Comparison of ENCODE assay signal across 16 mouse cellular contexts in genomic region chr6:120111410-120111783, GRCm38 (mm10). TPM values are rescaled to one million over a fixed set of nuclear protein-coding genes. Genes with fewer than 3 reads are reported as not detected.
DNase-seq lines count a peak whose midpoint lies in the region; ATAC-seq and TF ChIP-seq lines count a peak whose summit lies in the region.
"Had no signal": no experiment of that assay in that cellular context is flagged by ENCODE, and none has a peak within 500 bp of the region (broad histone marks: within the 10 kb centered on the region; RNA-seq: fewer than 3 reads in every experiment).

No protein-coding gene starts in this region.

- no peaks in the 10 kb centered on the region for H3K27me3 ChIP-seq in intestine, embryonic 14.5 days (replicated peaks; ENCODE audit: control insufficient read depth, insufficient read depth, low read length)
- H3K27me3 ChIP-seq in intestine, embryonic 15.5 days (replicated peaks): no peaks in the 10 kb centered on the region
- H3K27me3 ChIP-seq in midbrain, embryonic 10.5 days (ENCODE audit: low read depth, poor library complexity, severe bottlenecking): no peaks in the 10 kb centered on the region
- H3K27me3 ChIP-seq in midbrain, embryonic 16.5 days (ENCODE audit: control insufficient read depth, insufficient read depth, low read depth, low read length): no peaks in the 10 kb centered on the region
- H3K27me3 ChIP-seq in stomach, embryonic 15.5 days (replicated peaks): no peaks in the 10 kb centered on the region
- H3K27me3 ChIP-seq: hindbrain, embryonic 13.5 days; limb, embryonic 15.5 days; neural tube, embryonic 12.5 days had no signal

- DNase-seq in gastrocnemius, adult 2 months: no peak
- DNase-seq in gastrocnemius, postnatal 36 days: no peak
- no peak for DNase-seq in intestine, embryonic 14.5 days (ENCODE audit: low spot score)
- DNase-seq in midbrain, embryonic 10.5 days (ENCODE audit: low spot score): no peak
- DNase-seq: adrenal gland, adult 2 months; forebrain, postnatal 0 days; kidney, postnatal 14 days had no signal

- intact Hi-C loops in gastrocnemius, adult 2 months (cut with DNase I): loop anchor here (2.0 kb wide), 1 partner anchor 81 kb away; no protein-coding TSS in a partner anchor
- intact Hi-C loops in gastrocnemius, postnatal 36 days (cut with DNase I): loop anchor here (5.0 kb wide), 1 partner anchor 81 kb away; no protein-coding TSS in a partner anchor

- peak overlapping the region; percentile 94 for H3K27ac ChIP-seq in gastrocnemius, adult 2 months
- peak overlapping the region; percentile 76; the same call in 1 of the 2 replicates for H3K27ac ChIP-seq in intestine, embryonic 14.5 days (ENCODE audit: low read depth)
- no peak overlapping the region for H3K27ac ChIP-seq in intestine, embryonic 15.5 days
- peak overlapping the region; percentile 84 for H3K27ac ChIP-seq in midbrain, embryonic 10.5 days (replicated peaks)
- no peak overlapping the region for H3K27ac ChIP-seq in midbrain, embryonic 16.5 days (ENCODE audit: low read length)
- 0 out of 2 replicates have a peak overlapping the region, but pooled peaks have one; percentile 84 for H3K27ac ChIP-seq in stomach, embryonic 15.5 days

- TF ChIP-seq CTCF in gastrocnemius, adult 2 months (IDR thresholded peaks at IDR 0.05): no peak

- H3K9me3 ChIP-seq in intestine, embryonic 14.5 days (ENCODE audit: control insufficient read depth, low read length): no peaks in the 10 kb centered on the region
- H3K9me3 ChIP-seq in intestine, embryonic 15.5 days: no peaks in the 10 kb centered on the region
- no peaks in the 10 kb centered on the region for H3K9me3 ChIP-seq in midbrain, embryonic 10.5 days (replicated peaks)
- H3K9me3 ChIP-seq in midbrain, embryonic 16.5 days (replicated peaks; ENCODE audit: control insufficient read depth, low read length, poor library complexity, severe bottlenecking): no peaks in the 10 kb centered on the region; the same call in 1 of the 2 replicates
- no peaks in the 10 kb centered on the region for H3K9me3 ChIP-seq in stomach, embryonic 15.5 days
- H3K9me3 ChIP-seq: hindbrain, embryonic 13.5 days; limb, embryonic 15.5 days; neural tube, embryonic 12.5 days had no signal

- no peak overlapping the region for H3K4me2 ChIP-seq in intestine, embryonic 14.5 days (ENCODE audit: low read length)
- H3K4me2 ChIP-seq in intestine, embryonic 15.5 days (replicated peaks): no peak overlapping the region
- H3K4me2 ChIP-seq in midbrain, embryonic 16.5 days (ENCODE audit: low read length): no peak overlapping the region
- no peak overlapping the region for H3K4me2 ChIP-seq in stomach, embryonic 15.5 days

- H3K4me3 ChIP-seq in gastrocnemius, adult 2 months: no peak overlapping the region
- H3K4me3 ChIP-seq in intestine, embryonic 14.5 days (ENCODE audit: low read depth, low read length): no peak overlapping the region
- H3K4me3 ChIP-seq in intestine, embryonic 15.5 days (replicated peaks): no peak overlapping the region
- no peak overlapping the region for H3K4me3 ChIP-seq in midbrain, embryonic 10.5 days
- H3K4me3 ChIP-seq in midbrain, embryonic 16.5 days (ENCODE audit: low read depth, low read length): no peak overlapping the region
- no peak overlapping the region for H3K4me3 ChIP-seq in stomach, embryonic 15.5 days (replicated peaks)

- no peak overlapping the region for H3K9ac ChIP-seq in intestine, embryonic 14.5 days (ENCODE audit: low read length)
- H3K9ac ChIP-seq in intestine, embryonic 15.5 days: no peak overlapping the region
- H3K9ac ChIP-seq in midbrain, embryonic 16.5 days (ENCODE audit: low read depth, low read length): no peak overlapping the region
- H3K9ac ChIP-seq in stomach, embryonic 15.5 days: no peak overlapping the region
- H3K9ac ChIP-seq: forebrain, postnatal 0 days; limb, embryonic 15.5 days; neural tube, embryonic 12.5 days had no signal

- H3K36me3 ChIP-seq in intestine, embryonic 14.5 days (ENCODE audit: control insufficient read depth, insufficient read depth, low read length): no peaks in the 10 kb centered on the region
- H3K36me3 ChIP-seq in intestine, embryonic 15.5 days: no peaks in the 10 kb centered on the region
- no peaks in the 10 kb centered on the region for H3K36me3 ChIP-seq in midbrain, embryonic 10.5 days
- H3K36me3 ChIP-seq in midbrain, embryonic 16.5 days (ENCODE audit: control insufficient read depth, insufficient read depth, low read length): no peaks in the 10 kb centered on the region
- no peaks in the 10 kb centered on the region for H3K36me3 ChIP-seq in stomach, embryonic 15.5 days
- H3K36me3 ChIP-seq: hindbrain, embryonic 13.5 days; limb, embryonic 15.5 days; neural tube, embryonic 12.5 days had no signal

- peaks cover 12% of the 10 kb centered on the region for H3K4me1 ChIP-seq in intestine, embryonic 14.5 days (replicated peaks; ENCODE audit: control insufficient read depth, insufficient read depth, low read length)
- peaks cover 8% of the 10 kb centered on the region for H3K4me1 ChIP-seq in intestine, embryonic 15.5 days (replicated peaks)
- H3K4me1 ChIP-seq in midbrain, embryonic 10.5 days: peaks cover 42% of the 10 kb centered on the region
- H3K4me1 ChIP-seq in midbrain, embryonic 16.5 days (ENCODE audit: control insufficient read depth, insufficient read depth, low read length): peaks cover 6% of the 10 kb centered on the region
- 0 out of 2 replicates have a peak, but pooled peaks cover 9% of the 10 kb centered on the region for H3K4me1 ChIP-seq in stomach, embryonic 15.5 days

- 86% methylated on average over 3 of the region's 3 CpGs for WGBS in intestine, embryonic 14.5 days
- WGBS in intestine, embryonic 15.5 days: 82% methylated on average over 3 of the region's 3 CpGs
- 73% methylated on average over 3 of the region's 3 CpGs for WGBS in midbrain, embryonic 10.5 days
- WGBS in midbrain, embryonic 16.5 days: 90% methylated on average over 3 of the region's 3 CpGs
- 76% methylated on average over 3 of the region's 3 CpGs for WGBS in stomach, embryonic 15.5 days

- ATAC-seq in intestine, embryonic 14.5 days (replicated peaks; ENCODE audit: low FRiP score, low TSS enrichment, low read depth): no peak
- ATAC-seq in intestine, embryonic 15.5 days: no peak
- no peak for ATAC-seq in midbrain, embryonic 16.5 days
- ATAC-seq in stomach, embryonic 15.5 days (ENCODE audit: insufficient read depth, low FRiP score, low read depth): no peak
- no peak for ATAC-seq in cerebellum, adult (ENCODE audit: insufficient number of reproducible peaks, low FRiP score, low TSS enrichment)

RNA-seq across cellular contexts. Expression of gene Ninj2, which starts 18.2 kb away (rescaled TPM):
- not detected for total RNA-seq in gastrocnemius, adult 2 months (2021)
- not detected for total RNA-seq in gastrocnemius, postnatal 36 days (2021)
- polyA plus RNA-seq in intestine, embryonic 14.5 days (2014; fragmentation: Nextera tagmentation; extraction: Ambion mirVana): not detected in 2 replicates
- polyA plus RNA-seq in intestine, embryonic 15.5 days (2015; fragmentation: Nextera tagmentation; extraction: Ambion mirVana): not detected in 2 replicates
- not detected in 2 replicates for polyA plus RNA-seq in midbrain, embryonic 10.5 days (2016; fragmentation: Nextera tagmentation; extraction: Ambion mirVana)
- not detected in 2 replicates for polyA plus RNA-seq in midbrain, embryonic 16.5 days (2015; fragmentation: Nextera tagmentation; extraction: Ambion mirVana)
- 0.22 TPM in 1 of 2 replicates, not detected in the other for polyA plus RNA-seq in stomach, embryonic 15.5 days (2015; fragmentation: Nextera tagmentation; extraction: Ambion mirVana)
- total RNA-seq: adrenal gland, adult 2 months; forebrain, postnatal 0 days; gastrocnemius, adult 18-20 months; heart, adult 2 months had no signal
- polyA plus RNA-seq: adrenal gland, adult 2 months; forebrain, postnatal 0 days; heart, adult 2 months; hindbrain, embryonic 13.5 days; neural tube, embryonic 12.5 days had no signal

Comparison
In these comparisons a context has a peak if more than half of its experiments do, and no peak if none do; other contexts are left out.
1. H3K27ac ChIP-seq: peak in gastrocnemius, adult 2 months (single experiment), intestine, embryonic 14.5 days (single experiment), midbrain, embryonic 10.5 days (single experiment) and stomach, embryonic 15.5 days (single experiment); none in intestine, embryonic 15.5 days (single experiment) and midbrain, embryonic 16.5 days (single experiment).